Mouse (Mus musculus): ENCODE data around the gene Gpx4.

- TF ChIP-seq CTCF (IDR thresholded peaks at IDR 0.05; ENCODE audit: borderline replicate concordance, insufficient read depth, low read depth, low read length): peak; percentile 64
- no peak for TF ChIP-seq POLR2A (IDR thresholded peaks at IDR 0.05; ENCODE audit: borderline replicate concordance, insufficient read depth, low read length)
Observed at GRCm38 (mm10) chr10:80033511-80034391, 13.2 kb upstream of the Gpx4 start.

All from cerebellum, adult 2 months (tissue).